Mouse (Mus musculus): ENCODE results near the gene Scube2. TPM values are rescaled to one million over a fixed set of nuclear protein-coding genes. Genes with fewer than 3 reads are reported as not detected.
A peak's percentile ranks its signal among the peaks of the same experiment; 100 is the strongest.

Gene Scube2
- polyA plus RNA-seq, 1 experiment, result 0.22 TPM

DNA sequence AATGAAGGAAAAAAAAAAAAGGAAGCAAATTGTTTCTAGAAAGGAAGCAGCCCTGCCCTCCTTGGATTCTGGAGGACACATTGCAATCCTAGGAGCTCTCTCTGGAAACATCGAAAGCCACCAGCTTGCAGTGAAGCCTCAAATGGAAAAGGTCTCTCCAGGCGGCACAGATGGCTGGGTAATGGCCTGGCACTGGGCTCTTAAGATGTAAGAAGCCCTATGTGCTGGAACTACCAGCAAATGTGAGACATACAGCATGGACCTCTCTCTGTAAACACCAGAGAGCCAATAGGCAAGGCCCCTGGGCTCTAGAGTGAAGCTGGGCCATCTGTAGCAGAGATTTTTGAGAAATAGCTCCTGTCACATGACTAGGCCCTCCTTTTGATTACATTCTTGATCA is 24.8 kb upstream of the Scube2 start:
- H3K36me3 ChIP-seq (ENCODE audit: control insufficient read depth, insufficient read depth, low read length, poor library complexity, severe bottlenecking), result no peaks in the 10 kb centered on the region
- H3K9ac ChIP-seq (ENCODE audit: low read depth, poor library complexity, severe bottlenecking), result no peak overlapping the region
- H3K4me1 ChIP-seq (ENCODE audit: control insufficient read depth, insufficient read depth, low read length), result no peaks in the 10 kb centered on the region
- H3K9me3 ChIP-seq (replicated peaks; ENCODE audit: control insufficient read depth, insufficient read depth, low read length, poor library complexity, severe bottlenecking), result no peaks in the 10 kb centered on the region
- no peak overlapping the region for H3K4me3 ChIP-seq (ENCODE audit: low read depth, low read length)
- H3K27me3 ChIP-seq (ENCODE audit: control insufficient read depth, insufficient read depth, low read length, poor library complexity, severe bottlenecking), result no peaks in the 10 kb centered on the region
- TF ChIP-seq POLR2A (IDR thresholded peaks at IDR 0.05; ENCODE audit: insufficient read depth, low read length) (no peak), EP300 (IDR thresholded peaks at IDR 0.05; ENCODE audit: insufficient read depth, low read depth, low read length) (no peak), CTCF (IDR thresholded peaks at IDR 0.05; ENCODE audit: low read depth, low read length) (no peak)
- H3K27ac ChIP-seq (ENCODE audit: insufficient read depth, low read length), result no peak overlapping the region

DNA sequence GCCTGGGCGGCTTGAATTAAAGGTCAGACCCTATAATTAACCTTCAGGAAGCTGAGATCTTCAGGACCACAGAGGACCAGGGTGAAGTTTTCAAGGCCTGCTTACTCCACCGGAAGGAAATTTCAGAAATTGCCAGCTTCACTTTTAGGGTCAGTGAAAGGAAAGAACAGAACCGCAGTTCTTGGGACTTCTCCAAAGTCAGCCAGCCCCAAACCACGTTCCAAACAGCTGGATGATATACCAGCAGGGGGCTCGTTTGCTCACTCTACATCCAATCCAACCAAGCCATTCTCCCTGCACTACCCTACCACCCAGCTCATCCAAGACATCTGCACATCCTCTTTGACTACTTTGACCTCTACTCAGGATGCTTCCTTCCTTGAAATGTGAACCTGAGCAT is 23.8 kb upstream of the Scube2 start:
- no peak for TF ChIP-seq CTCF (IDR thresholded peaks at IDR 0.05; ENCODE audit: low read depth, low read length)
- H3K4me3 ChIP-seq (ENCODE audit: low read depth, low read length), result no peak overlapping the region
- no peak overlapping the region for H3K27ac ChIP-seq (ENCODE audit: insufficient read depth, low read length)
- no peaks in the 10 kb centered on the region for H3K9me3 ChIP-seq (replicated peaks; ENCODE audit: control insufficient read depth, insufficient read depth, low read length, poor library complexity, severe bottlenecking)
- no peak overlapping the region for H3K9ac ChIP-seq (ENCODE audit: low read depth, poor library complexity, severe bottlenecking)
- H3K36me3 ChIP-seq (ENCODE audit: control insufficient read depth, insufficient read depth, low read length, poor library complexity, severe bottlenecking), result no peaks in the 10 kb centered on the region
- H3K4me1 ChIP-seq (ENCODE audit: control insufficient read depth, insufficient read depth, low read length), result no peaks in the 10 kb centered on the region
- H3K27me3 ChIP-seq (ENCODE audit: control insufficient read depth, insufficient read depth, low read length, poor library complexity, severe bottlenecking), result no peaks in the 10 kb centered on the region

GRCm38 (mm10) chr7:109886249-109886648 is 20.8 kb upstream of the Scube2 start:
- no peaks in the 10 kb centered on the region for H3K36me3 ChIP-seq (ENCODE audit: control insufficient read depth, insufficient read depth, low read length, poor library complexity, severe bottlenecking)
- H3K9me3 ChIP-seq (replicated peaks; ENCODE audit: control insufficient read depth, insufficient read depth, low read length, poor library complexity, severe bottlenecking), result no peaks in the 10 kb centered on the region
- H3K27ac ChIP-seq (ENCODE audit: insufficient read depth, low read length), result no peak overlapping the region
- H3K9ac ChIP-seq (ENCODE audit: low read depth, poor library complexity, severe bottlenecking), result no peak overlapping the region
- H3K27me3 ChIP-seq (ENCODE audit: control insufficient read depth, insufficient read depth, low read length, poor library complexity, severe bottlenecking), result no peaks in the 10 kb centered on the region
- TF ChIP-seq EP300 (IDR thresholded peaks at IDR 0.05; ENCODE audit: insufficient read depth, low read depth, low read length) (no peak), CTCF (IDR thresholded peaks at IDR 0.05; ENCODE audit: low read depth, low read length) (no peak), POLR2A (IDR thresholded peaks at IDR 0.05; ENCODE audit: insufficient read depth, low read length) (no peak)
- no peak overlapping the region for H3K4me3 ChIP-seq (ENCODE audit: low read depth, low read length)
- H3K4me1 ChIP-seq (ENCODE audit: control insufficient read depth, insufficient read depth, low read length), result peaks cover 2% of the 10 kb centered on the region

DNA sequence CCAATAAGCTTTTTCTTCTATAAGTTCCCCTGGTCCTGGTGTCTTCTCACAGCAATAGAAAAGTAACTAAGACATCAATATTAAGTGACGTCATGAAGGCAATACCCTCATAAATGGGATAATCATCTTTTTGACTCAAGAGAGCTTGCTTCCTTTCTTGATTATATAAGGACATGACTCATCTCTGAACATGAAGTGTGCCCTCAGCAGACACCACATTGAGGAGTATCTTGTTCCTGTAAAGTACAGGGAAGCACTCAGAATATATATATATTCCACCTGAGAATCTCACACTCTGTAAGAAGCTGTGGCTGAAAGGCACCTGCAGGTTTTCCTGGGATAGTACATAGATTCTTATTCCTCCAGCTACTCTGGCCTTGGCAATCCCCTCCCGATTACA is 17.1 kb upstream of the Scube2 start:
- no peak overlapping the region for H3K9ac ChIP-seq (ENCODE audit: low read depth, poor library complexity, severe bottlenecking)
- H3K36me3 ChIP-seq (ENCODE audit: control insufficient read depth, insufficient read depth, low read length, poor library complexity, severe bottlenecking), result no peaks in the 10 kb centered on the region
- no peak for TF ChIP-seq POLR2A (IDR thresholded peaks at IDR 0.05; ENCODE audit: insufficient read depth, low read length)
- no peak for TF ChIP-seq EP300 (IDR thresholded peaks at IDR 0.05; ENCODE audit: insufficient read depth, low read depth, low read length)
- TF ChIP-seq CTCF (IDR thresholded peaks at IDR 0.05; ENCODE audit: low read depth, low read length), result no peak
- H3K27ac ChIP-seq (ENCODE audit: insufficient read depth, low read length), result no peak overlapping the region
- H3K9me3 ChIP-seq (replicated peaks; ENCODE audit: control insufficient read depth, insufficient read depth, low read length, poor library complexity, severe bottlenecking), result no peaks in the 10 kb centered on the region
- H3K27me3 ChIP-seq (ENCODE audit: control insufficient read depth, insufficient read depth, low read length, poor library complexity, severe bottlenecking), result no peaks in the 10 kb centered on the region
- H3K4me3 ChIP-seq (ENCODE audit: low read depth, low read length), result no peak overlapping the region
- H3K4me1 ChIP-seq (ENCODE audit: control insufficient read depth, insufficient read depth, low read length), result peaks cover 8% of the 10 kb centered on the region

- Histone ChIP-seq H3K9ac (ENCODE audit: low read depth, poor library complexity, severe bottlenecking) (no peak overlapping the region), H3K4me1 (ENCODE audit: control insufficient read depth, insufficient read depth, low read length) (peaks cover 8% of the 10 kb centered on the region), H3K4me3 (ENCODE audit: low read depth, low read length) (no peak overlapping the region), H3K27me3 (ENCODE audit: control insufficient read depth, insufficient read depth, low read length, poor library complexity, severe bottlenecking) (no peaks in the 10 kb centered on the region), H3K36me3 (ENCODE audit: control insufficient read depth, insufficient read depth, low read length, poor library complexity, severe bottlenecking) (no peaks in the 10 kb centered on the region), H3K27ac (ENCODE audit: insufficient read depth, low read length) (0 out of 2 replicates have a peak overlapping the region, but pooled peaks have one; percentile 4), H3K9me3 (replicated peaks; ENCODE audit: control insufficient read depth, insufficient read depth, low read length, poor library complexity, severe bottlenecking) (no peaks in the 10 kb centered on the region)
- TF ChIP-seq EP300 (IDR thresholded peaks at IDR 0.05; ENCODE audit: insufficient read depth, low read depth, low read length) (no peak), POLR2A (IDR thresholded peaks at IDR 0.05; ENCODE audit: insufficient read depth, low read length) (no peak), CTCF (IDR thresholded peaks at IDR 0.05; ENCODE audit: low read depth, low read length) (no peak)
These were observed 16.2 kb upstream of the Scube2 start for GRCm38 (mm10) chr7:109881561-109882099.

GRCm38 (mm10) chr7:109879158-109879557 is 13.7 kb upstream of the Scube2 start:
- Histone ChIP-seq H3K9ac (ENCODE audit: low read depth, poor library complexity, severe bottlenecking) (0 out of 2 replicates have a peak overlapping the region, but pooled peaks have one; percentile 4), H3K27me3 (ENCODE audit: control insufficient read depth, insufficient read depth, low read length, poor library complexity, severe bottlenecking) (no peaks in the 10 kb centered on the region), H3K4me3 (ENCODE audit: low read depth, low read length) (no peak overlapping the region), H3K27ac (ENCODE audit: insufficient read depth, low read length) (no peak overlapping the region), H3K4me1 (ENCODE audit: control insufficient read depth, insufficient read depth, low read length) (peaks cover 8% of the 10 kb centered on the region), H3K9me3 (replicated peaks; ENCODE audit: control insufficient read depth, insufficient read depth, low read length, poor library complexity, severe bottlenecking) (no peaks in the 10 kb centered on the region), H3K36me3 (ENCODE audit: control insufficient read depth, insufficient read depth, low read length, poor library complexity, severe bottlenecking) (no peaks in the 10 kb centered on the region)
- no peak for TF ChIP-seq EP300 (IDR thresholded peaks at IDR 0.05; ENCODE audit: insufficient read depth, low read depth, low read length)
- no peak for TF ChIP-seq CTCF (IDR thresholded peaks at IDR 0.05; ENCODE audit: low read depth, low read length)
- TF ChIP-seq POLR2A (IDR thresholded peaks at IDR 0.05; ENCODE audit: insufficient read depth, low read length), result no peak

All from ES-Bruce4 (cell line).